Mouse (Mus musculus) ES-Bruce4 (cell line): ENCODE results near the gene Map3k5. TPM values are rescaled to one million over a fixed set of nuclear protein-coding genes. Genes with fewer than 3 reads are reported as not detected.

Source experiments
- H3K27ac ChIP-seq: 2 replicates; pipeline ENCODE4 v1.5.1; 2012; ENCODE audit warnings: low read length, inconsistent platforms; ENCODE audit not compliant: insufficient read depth
- H3K27me3 ChIP-seq: 2 replicates; pipeline ENCODE4 v1.6.1; 2012; ENCODE audit warnings: mild to moderate bottlenecking, low read length, inconsistent platforms; ENCODE audit not compliant: control insufficient read depth, poor library complexity, insufficient read depth, severe bottlenecking
- H3K36me3 ChIP-seq: 2 replicates; pipeline ENCODE4 v1.6.1; 2012; ENCODE audit warnings: inconsistent platforms, mild to moderate bottlenecking, low read length, moderate library complexity; ENCODE audit not compliant: control insufficient read depth, poor library complexity, insufficient read depth, severe bottlenecking
- H3K4me1 ChIP-seq: one replicate; pipeline ENCODE4 v1.8.1; 2011; ENCODE audit warnings: low read length; ENCODE audit not compliant: control insufficient read depth, insufficient read depth
- H3K4me3 ChIP-seq: 2 replicates; pipeline ENCODE4 v1.5.1; 2011; ENCODE audit warnings: low read depth, mild to moderate bottlenecking, low read length
- H3K9ac ChIP-seq: 2 replicates; pipeline ENCODE4 v1.6.1; 2012; ENCODE audit warnings: low read depth, mild to moderate bottlenecking, inconsistent platforms; ENCODE audit not compliant: poor library complexity, severe bottlenecking
- H3K9me3 ChIP-seq: replicated peaks from 2 replicates; pipeline ENCODE4 v1.6.1; 2012; ENCODE audit warnings: mild to moderate bottlenecking, low read length, inconsistent platforms; ENCODE audit not compliant: control insufficient read depth, poor library complexity, insufficient read depth, severe bottlenecking
- CTCF ChIP-seq: IDR thresholded peaks from one replicate; pipeline ENCODE4 v1.8.1; 2011; ENCODE audit warnings: low read depth, low read length
- EP300 ChIP-seq: IDR thresholded peaks from 2 replicates; pipeline ENCODE4 v1.6.1; 2011; ENCODE audit warnings: low read depth, low read length; ENCODE audit not compliant: insufficient read depth
- POLR2A ChIP-seq: IDR thresholded peaks from one replicate; pipeline ENCODE4 v1.8.1; 2011; ENCODE audit warnings: low read length; ENCODE audit not compliant: insufficient read depth
- polyA plus RNA-seq: library from polyadenylated mRNA; stranded (reverse); fragments of >200 nt; gene quantifications from 2 replicates; pipeline ENCODE4 v1.2.4, GENCODE M21; 2011; ENCODE audit warnings: low read depth; ENCODE audit not compliant: missing spikeins, insufficient read depth, insufficient read length

Gene Map3k5
- polyA plus RNA-seq, 1 experiment, result 9.7 TPM

- no peaks in the 10 kb centered on the region for H3K4me1 ChIP-seq
- H3K4me3 ChIP-seq, result no peak overlapping the region
- no peak overlapping the region for H3K9ac ChIP-seq
- H3K27ac ChIP-seq, result no peak overlapping the region
- TF ChIP-seq EP300 (no peak), CTCF (no peak), POLR2A (no peak)
- no peaks in the 10 kb centered on the region for H3K27me3 ChIP-seq
- no peaks in the 10 kb centered on the region for H3K36me3 ChIP-seq
- H3K9me3 ChIP-seq, result no peaks in the 10 kb centered on the region
These were observed 105.3 kb downstream of the Map3k5 start for GRCm38 (mm10) chr10:20039531-20039930.

GRCm38 (mm10) chr10:20040116-20040515 is 105.8 kb downstream of the Map3k5 start:
- Histone ChIP-seq H3K9me3 (no peaks in the 10 kb centered on the region), H3K27ac (no peak overlapping the region), H3K9ac (no peak overlapping the region), H3K4me1 (no peaks in the 10 kb centered on the region), H3K36me3 (no peaks in the 10 kb centered on the region), H3K4me3 (no peak overlapping the region), H3K27me3 (no peaks in the 10 kb centered on the region)
- TF ChIP-seq POLR2A (no peak), CTCF (no peak), EP300 (no peak)

GRCm38 (mm10) chr10:20040677-20041076 is 106.4 kb downstream of the Map3k5 start:
- Histone ChIP-seq H3K36me3 (no peaks in the 10 kb centered on the region), H3K9me3 (no peaks in the 10 kb centered on the region), H3K9ac (no peak overlapping the region), H3K4me1 (no peaks in the 10 kb centered on the region), H3K4me3 (no peak overlapping the region), H3K27me3 (no peaks in the 10 kb centered on the region), H3K27ac (no peak overlapping the region)
- TF ChIP-seq EP300 (no peak), POLR2A (no peak), CTCF (no peak)

- no peak overlapping the region for H3K9ac ChIP-seq
- peaks cover 3% of the 10 kb centered on the region; the same call in 1 of the 2 replicates for H3K9me3 ChIP-seq
- H3K36me3 ChIP-seq, result no peaks in the 10 kb centered on the region
- H3K27ac ChIP-seq, result no peak overlapping the region
- no peaks in the 10 kb centered on the region for H3K27me3 ChIP-seq
- no peak for TF ChIP-seq POLR2A
- no peak for TF ChIP-seq EP300
- no peak for TF ChIP-seq CTCF
- H3K4me1 ChIP-seq, result no peaks in the 10 kb centered on the region
- no peak overlapping the region for H3K4me3 ChIP-seq
These were observed 107.8 kb downstream of the Map3k5 start for GRCm38 (mm10) chr10:20042081-20042480.

GRCm38 (mm10) chr10:20044051-20044450 is 109.8 kb downstream of the Map3k5 start:
- Histone ChIP-seq H3K4me1 (no peaks in the 10 kb centered on the region), H3K27me3 (no peaks in the 10 kb centered on the region), H3K9me3 (peaks cover 4% of the 10 kb centered on the region; the same call in 1 of the 2 replicates), H3K27ac (no peak overlapping the region), H3K36me3 (no peaks in the 10 kb centered on the region), H3K4me3 (no peak overlapping the region), H3K9ac (no peak overlapping the region)
- TF ChIP-seq POLR2A, result no peak
- no peak for TF ChIP-seq CTCF
- no peak for TF ChIP-seq EP300

- Histone ChIP-seq H3K9ac (no peak overlapping the region), H3K9me3 (peaks cover 4% of the 10 kb centered on the region; the same call in 1 of the 2 replicates), H3K36me3 (no peaks in the 10 kb centered on the region), H3K4me1 (no peaks in the 10 kb centered on the region), H3K27me3 (no peaks in the 10 kb centered on the region), H3K27ac (no peak overlapping the region), H3K4me3 (no peak overlapping the region)
- TF ChIP-seq EP300, result no peak
- no peak for TF ChIP-seq CTCF
- no peak for TF ChIP-seq POLR2A
These were observed 111.6 kb downstream of the Map3k5 start for GRCm38 (mm10) chr10:20045733-20046495.
